Mouse (Mus musculus) kidney, adult 2 months (tissue): ENCODE results near the gene Oxgr1.

Experiments
- CTCF ChIP-seq: fragments of 200-500 bp; conservative IDR thresholded peaks from 2 replicates; pipeline ENCODE4 v1.5.1; 2011; ENCODE audit warnings: low read depth, mild to moderate bottlenecking, control low read depth, low read length, moderate library complexity, mixed read lengths; ENCODE audit not compliant: insufficient read depth, insufficient read length
- POLR2A ChIP-seq: fragments of 200-500 bp; IDR thresholded peaks from one replicate; pipeline ENCODE4 v1.6.1; 2011; ENCODE audit warnings: low read depth, low read length, control low read depth

GRCm38 (mm10) chr14:119988937-119989645 is 53.1 kb downstream of the Oxgr1 start:
- TF ChIP-seq CTCF (no peak), POLR2A (no peak)
